Mouse (Mus musculus): ENCODE results near the gene Bri3. TPM values are rescaled to one million over a fixed set of nuclear protein-coding genes. Genes with fewer than 3 reads are reported as not detected.

Gene Bri3
- total and polyA plus RNA-seq, 2 experiments from 2014 or later, result 19.4 to 124 TPM

DNA sequence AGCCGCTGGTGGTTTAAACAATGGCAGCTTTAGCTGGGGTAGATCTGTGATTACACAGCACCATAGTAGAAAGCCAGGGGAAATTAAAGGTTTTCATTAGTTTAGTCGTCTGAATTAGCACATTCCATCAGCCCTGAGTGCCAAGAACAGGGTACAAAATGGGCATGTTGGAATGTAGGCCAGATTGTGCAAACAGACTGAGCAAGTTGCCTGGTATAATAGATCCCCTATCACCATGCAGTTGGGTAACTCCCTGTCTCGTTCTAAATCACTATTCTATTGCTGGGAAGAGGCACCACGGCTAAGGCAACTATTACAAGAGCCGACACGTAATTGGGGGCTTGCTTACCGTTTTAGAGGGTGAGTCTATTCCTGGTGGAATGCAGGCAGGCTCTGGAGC is 9.5 kb upstream of the Bri3 start:
- H3K4me1 ChIP-seq (ENCODE audit: insufficient read depth, low read length), result no peaks in the 10 kb centered on the region
- no peaks in the 10 kb centered on the region for H3K9me3 ChIP-seq (ENCODE audit: low read length)
- no peak overlapping the region for H3K4me2 ChIP-seq (ENCODE audit: low read depth, low read length, poor library complexity, severe bottlenecking)
- ATAC-seq (ENCODE audit: low FRiP score) (no peak), DNase-seq (ENCODE audit: low spot score) (no peak)
- no peak overlapping the region for H3K4me3 ChIP-seq (ENCODE audit: low read depth, low read length)
- H3K27me3 ChIP-seq (ENCODE audit: insufficient read depth, low read length), result no peaks in the 10 kb centered on the region
- H3K27ac ChIP-seq (ENCODE audit: low read depth, low read length), result no peak overlapping the region
- 84% methylated on average over 7 of the region's 7 CpGs for WGBS
- no peaks in the 10 kb centered on the region for H3K36me3 ChIP-seq (ENCODE audit: insufficient read depth, low read length)
- H3K9ac ChIP-seq (replicated peaks; ENCODE audit: low read length, poor library complexity, severe bottlenecking), result no peak overlapping the region
- no peak for TF ChIP-seq CTCF (IDR thresholded peaks at IDR 0.05)

DNA sequence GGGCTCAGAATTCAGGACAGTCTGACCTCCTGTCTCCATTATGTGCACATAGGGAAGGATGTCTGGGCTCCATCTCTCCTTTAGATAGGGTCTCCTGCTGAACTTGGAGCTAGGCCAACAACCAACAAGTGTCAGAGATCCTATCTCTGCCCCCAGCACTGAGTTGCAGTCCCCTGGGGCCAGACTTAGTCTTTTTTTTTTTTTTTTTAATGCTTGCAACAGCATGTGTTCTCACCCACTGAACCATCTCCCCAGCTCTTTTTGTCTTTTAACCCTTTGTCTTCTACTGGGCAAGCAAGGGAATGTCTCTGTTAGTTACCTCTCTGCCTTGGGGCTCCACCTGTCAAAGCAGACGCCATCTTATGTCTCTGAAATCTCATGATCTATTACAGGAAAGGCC is 5.3 kb upstream of the Bri3 start:
- no peak overlapping the region for H3K9ac ChIP-seq (replicated peaks; ENCODE audit: low read length, poor library complexity, severe bottlenecking)
- no peaks in the 10 kb centered on the region for H3K27me3 ChIP-seq (ENCODE audit: insufficient read depth, low read length)
- 82% methylated on average over 1 of the region's 1 CpGs for WGBS
- H3K27ac ChIP-seq (ENCODE audit: low read depth, low read length), result no peak overlapping the region
- H3K9me3 ChIP-seq (ENCODE audit: low read length), result no peaks in the 10 kb centered on the region
- no peak overlapping the region for H3K4me3 ChIP-seq (ENCODE audit: low read depth, low read length)
- no peak for ATAC-seq (ENCODE audit: low FRiP score)
- no peaks in the 10 kb centered on the region for H3K4me1 ChIP-seq (ENCODE audit: insufficient read depth, low read length)
- H3K36me3 ChIP-seq (ENCODE audit: insufficient read depth, low read length), result no peaks in the 10 kb centered on the region
- TF ChIP-seq CTCF (IDR thresholded peaks at IDR 0.05), result no peak
- H3K4me2 ChIP-seq (ENCODE audit: low read depth, low read length, poor library complexity, severe bottlenecking), result no peak overlapping the region
- DNase-seq (ENCODE audit: low spot score), result no peak

DNA sequence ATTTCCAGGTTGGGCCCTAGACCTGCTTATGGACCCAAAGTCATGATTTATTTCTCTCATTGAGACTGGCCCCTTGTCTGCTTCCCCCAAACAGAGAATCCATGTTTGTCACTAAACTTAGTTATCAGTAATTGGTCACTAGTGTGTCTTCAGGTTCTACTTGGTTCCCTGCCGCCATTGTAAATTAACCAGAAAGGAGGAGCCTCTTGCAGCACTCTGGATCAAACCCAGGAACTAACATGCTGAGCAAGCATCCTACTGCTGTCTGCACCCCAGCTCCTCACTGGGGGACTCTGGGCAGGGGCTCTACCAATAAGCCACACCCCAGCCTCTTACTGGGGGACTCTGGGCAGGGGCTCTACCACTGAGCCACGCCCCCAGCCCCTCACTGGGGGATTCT is 1.4 kb downstream of the Bri3 start:
- WGBS, result 68% methylated on average over 2 of the region's 2 CpGs
- Histone ChIP-seq H3K27me3 (ENCODE audit: insufficient read depth, low read length) (no peaks in the 10 kb centered on the region), H3K4me2 (ENCODE audit: low read depth, low read length, poor library complexity, severe bottlenecking) (no peak overlapping the region), H3K4me3 (ENCODE audit: low read depth, low read length) (no peak overlapping the region), H3K9ac (replicated peaks; ENCODE audit: low read length, poor library complexity, severe bottlenecking) (no peak overlapping the region), H3K36me3 (ENCODE audit: insufficient read depth, low read length) (no peaks in the 10 kb centered on the region), H3K9me3 (ENCODE audit: low read length) (no peaks in the 10 kb centered on the region), H3K4me1 (ENCODE audit: insufficient read depth, low read length) (no peaks in the 10 kb centered on the region), H3K27ac (ENCODE audit: low read depth, low read length) (no peak overlapping the region)
- TF ChIP-seq CTCF (IDR thresholded peaks at IDR 0.05), result no peak
- DNase-seq (ENCODE audit: low spot score) (no peak), ATAC-seq (ENCODE audit: low FRiP score) (no peak)

DNA sequence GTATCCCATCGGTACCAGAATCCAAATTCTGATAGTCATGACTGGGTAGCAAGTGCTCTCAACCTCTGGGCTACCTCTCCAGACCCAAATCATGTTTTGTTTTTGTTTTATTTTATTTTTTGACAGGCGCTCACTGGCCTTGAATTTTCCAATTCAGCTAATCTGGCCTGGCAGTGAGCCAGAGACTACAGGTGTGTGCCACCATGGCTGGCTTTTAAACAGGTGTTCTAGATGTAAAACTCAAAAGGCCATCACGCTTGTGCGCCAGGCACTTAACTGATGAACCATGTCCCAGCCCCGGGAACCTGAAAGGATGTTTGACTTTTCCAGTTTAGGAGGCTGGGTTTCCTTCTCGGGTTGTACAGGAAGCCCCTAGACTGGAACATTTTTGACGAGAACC is 2.4 kb downstream of the Bri3 start:
- no peak overlapping the region for H3K4me2 ChIP-seq (ENCODE audit: low read depth, low read length, poor library complexity, severe bottlenecking)
- H3K9ac ChIP-seq (replicated peaks; ENCODE audit: low read length, poor library complexity, severe bottlenecking), result no peak overlapping the region
- H3K36me3 ChIP-seq (ENCODE audit: insufficient read depth, low read length), result no peaks in the 10 kb centered on the region
- H3K4me1 ChIP-seq (ENCODE audit: insufficient read depth, low read length), result no peaks in the 10 kb centered on the region
- DNase-seq (ENCODE audit: low spot score) (no peak), ATAC-seq (ENCODE audit: low FRiP score) (no peak)
- no peaks in the 10 kb centered on the region for H3K9me3 ChIP-seq (ENCODE audit: low read length)
- TF ChIP-seq CTCF (IDR thresholded peaks at IDR 0.05), result no peak
- no peak overlapping the region for H3K4me3 ChIP-seq (ENCODE audit: low read depth, low read length)
- H3K27me3 ChIP-seq (ENCODE audit: insufficient read depth, low read length), result no peaks in the 10 kb centered on the region
- 83% methylated on average over 7 of the region's 7 CpGs for WGBS
- H3K27ac ChIP-seq (ENCODE audit: low read depth, low read length), result no peak overlapping the region

DNA sequence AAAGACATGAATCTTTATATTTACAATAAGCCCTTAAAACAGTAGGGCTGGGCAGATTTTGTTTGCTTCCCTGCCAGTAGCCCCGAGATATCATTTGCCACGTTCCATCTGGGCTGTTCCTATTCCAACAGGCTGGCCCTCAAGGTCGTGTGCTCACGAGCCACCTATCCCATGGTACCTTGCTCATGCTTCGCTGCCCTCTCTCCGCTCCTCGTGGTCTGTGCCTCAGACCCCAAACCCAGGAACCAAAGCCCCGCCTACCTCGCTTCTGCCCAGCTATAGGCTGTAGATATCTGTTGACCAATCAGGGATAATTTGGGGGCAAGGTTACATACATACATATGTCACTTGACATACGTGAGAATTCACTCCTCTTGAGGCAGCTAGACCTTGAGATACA is 3.1 kb downstream of the Bri3 start:
- H3K4me2 ChIP-seq (ENCODE audit: low read depth, low read length, poor library complexity, severe bottlenecking), result no peak overlapping the region
- H3K27ac ChIP-seq (ENCODE audit: low read depth, low read length), result no peak overlapping the region
- DNase-seq (ENCODE audit: low spot score) (no peak), ATAC-seq (ENCODE audit: low FRiP score) (no peak)
- 86% methylated on average over 10 of the region's 10 CpGs for WGBS
- H3K9me3 ChIP-seq (ENCODE audit: low read length), result no peaks in the 10 kb centered on the region
- no peak overlapping the region for H3K9ac ChIP-seq (replicated peaks; ENCODE audit: low read length, poor library complexity, severe bottlenecking)
- no peak for TF ChIP-seq CTCF (IDR thresholded peaks at IDR 0.05)
- no peaks in the 10 kb centered on the region for H3K27me3 ChIP-seq (ENCODE audit: insufficient read depth, low read length)
- H3K4me1 ChIP-seq (ENCODE audit: insufficient read depth, low read length), result no peaks in the 10 kb centered on the region
- H3K36me3 ChIP-seq (ENCODE audit: insufficient read depth, low read length), result no peaks in the 10 kb centered on the region
- H3K4me3 ChIP-seq (ENCODE audit: low read depth, low read length), result no peak overlapping the region

DNA sequence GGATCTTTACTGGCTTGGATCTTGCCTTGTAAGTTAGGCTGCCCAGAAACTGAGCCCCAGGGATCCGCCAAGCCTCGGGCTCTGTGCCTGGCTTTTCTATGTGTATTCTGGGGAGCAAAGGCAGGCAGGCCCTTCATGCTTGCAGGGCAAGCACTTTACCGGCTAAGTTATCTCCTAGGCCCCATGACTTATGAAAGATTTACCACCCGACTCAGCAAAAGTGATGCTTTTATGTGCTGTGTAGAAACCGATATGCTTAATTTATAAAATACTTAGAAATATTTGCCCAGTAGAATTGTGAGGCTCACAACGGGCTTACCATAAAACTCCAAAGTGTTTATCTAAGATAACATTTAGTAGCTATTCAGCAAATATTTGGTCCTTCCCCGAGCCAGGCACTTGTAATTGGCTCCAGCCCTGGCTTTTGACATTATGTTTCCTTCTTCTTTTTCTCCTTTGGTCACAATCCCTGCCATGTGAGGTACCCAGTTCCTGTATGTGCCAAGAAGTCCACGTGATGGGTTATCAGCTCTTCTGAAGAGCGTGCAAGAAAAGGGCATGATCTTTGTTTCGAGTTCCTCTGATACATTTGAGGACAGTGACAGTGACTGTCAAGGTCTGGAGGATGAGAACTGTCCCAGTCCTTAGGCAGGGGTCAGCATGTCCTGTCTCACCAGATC is 3.8 kb downstream of the Bri3 start:
- H3K27me3 ChIP-seq (ENCODE audit: insufficient read depth, low read length), result no peaks in the 10 kb centered on the region
- DNase-seq (ENCODE audit: low spot score), result no peak
- no peaks in the 10 kb centered on the region for H3K4me1 ChIP-seq (ENCODE audit: insufficient read depth, low read length)
- no peaks in the 10 kb centered on the region for H3K36me3 ChIP-seq (ENCODE audit: insufficient read depth, low read length)
- H3K9ac ChIP-seq (replicated peaks; ENCODE audit: low read length, poor library complexity, severe bottlenecking), result no peak overlapping the region
- ATAC-seq (ENCODE audit: low FRiP score), result no peak
- 77% methylated on average over 10 of the region's 10 CpGs for WGBS
- H3K4me3 ChIP-seq (ENCODE audit: low read depth, low read length), result no peak overlapping the region
- H3K9me3 ChIP-seq (ENCODE audit: low read length), result no peaks in the 10 kb centered on the region
- no peak overlapping the region for H3K4me2 ChIP-seq (ENCODE audit: low read depth, low read length, poor library complexity, severe bottlenecking)
- TF ChIP-seq CTCF (IDR thresholded peaks at IDR 0.05), result no peak
- no peak overlapping the region for H3K27ac ChIP-seq (ENCODE audit: low read depth, low read length)

All from midbrain, postnatal 0 days (tissue).